Mouse (Mus musculus) activated CD4-positive, CD25-positive, alpha-beta regulatory T cell (primary cell): ENCODE measurements around the gene Stoml2. TPM values are rescaled to one million over a fixed set of nuclear protein-coding genes. Genes with fewer than 3 reads are reported as not detected.

Experiments used
- polyA plus RNA-seq, 2 experiments: library from polyadenylated mRNA; unstranded; fragments of 100-300 nt; shearing (Covaris generic); gene quantifications; one replicate each; pipeline ENCODE4 v1.2.1; 2017

The Stoml2 gene
- polyA plus RNA-seq: 100 to 1,000 TPM; 140 to 169 TPM

GRCm38 (mm10) chr4:43031237-43031995 lies at the start of gene Stoml2:
Gene Stoml2 (minus strand): TSS chr4:43031710.

GRCm38 (mm10) chr4:43058753-43059654 lies 27.5 kb upstream of the Stoml2 start, which contains the start of gene Unc13b:
Gene Unc13b (plus strand): TSS chr4:43058953.

GRCm38 (mm10) chr4:43045659-43046302 lies 14.3 kb upstream of the Stoml2 start, which contains the start of gene Fam214b:
Gene Fam214b (minus strand): TSS chr4:43046220.

DNA sequence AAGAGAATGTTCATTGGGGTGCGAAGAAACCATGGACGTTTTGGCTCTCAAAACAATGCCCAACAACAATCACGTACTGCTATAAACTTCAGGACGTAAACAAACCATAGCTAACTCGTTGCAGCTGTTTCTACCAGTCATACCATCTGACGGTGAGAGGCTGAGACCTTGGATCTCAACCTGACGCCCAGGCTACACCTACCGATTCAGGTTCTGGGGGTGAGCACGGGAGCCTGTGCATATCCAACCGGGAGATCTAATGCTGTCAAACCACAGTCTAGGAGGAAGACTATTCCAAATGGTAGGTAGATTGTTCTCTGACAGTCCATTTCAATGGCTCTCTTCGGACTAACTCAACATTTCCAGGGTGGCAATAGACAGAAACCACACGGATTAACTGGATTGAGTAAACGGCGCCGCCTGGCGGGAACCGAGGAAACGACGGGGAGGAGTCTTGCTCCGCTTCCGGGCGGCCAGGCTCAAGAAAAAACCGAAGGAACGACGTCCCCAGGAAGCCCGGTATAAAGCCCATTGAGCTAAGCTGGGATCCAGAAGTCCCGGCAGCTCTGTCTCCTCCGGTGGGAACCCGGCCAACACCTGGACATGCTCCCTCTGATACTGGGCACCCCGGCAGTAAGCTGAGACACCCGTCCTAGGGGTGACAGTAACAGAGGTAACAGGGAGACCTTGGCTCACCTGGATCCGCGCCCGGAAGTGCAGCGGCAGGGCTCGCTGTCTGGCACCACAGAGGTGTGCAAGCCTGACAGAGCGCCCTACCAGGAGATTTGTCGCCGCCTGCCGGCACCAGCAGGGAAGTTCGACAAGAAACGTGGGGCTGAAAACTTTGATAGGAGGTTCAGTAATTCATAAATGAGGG lies 6.2 kb downstream of the Stoml2 start, which contains the start of gene Pigo:
Gene Pigo (minus strand): TSS at position 736 of the 877 bp plus-strand sequence.

DNA sequence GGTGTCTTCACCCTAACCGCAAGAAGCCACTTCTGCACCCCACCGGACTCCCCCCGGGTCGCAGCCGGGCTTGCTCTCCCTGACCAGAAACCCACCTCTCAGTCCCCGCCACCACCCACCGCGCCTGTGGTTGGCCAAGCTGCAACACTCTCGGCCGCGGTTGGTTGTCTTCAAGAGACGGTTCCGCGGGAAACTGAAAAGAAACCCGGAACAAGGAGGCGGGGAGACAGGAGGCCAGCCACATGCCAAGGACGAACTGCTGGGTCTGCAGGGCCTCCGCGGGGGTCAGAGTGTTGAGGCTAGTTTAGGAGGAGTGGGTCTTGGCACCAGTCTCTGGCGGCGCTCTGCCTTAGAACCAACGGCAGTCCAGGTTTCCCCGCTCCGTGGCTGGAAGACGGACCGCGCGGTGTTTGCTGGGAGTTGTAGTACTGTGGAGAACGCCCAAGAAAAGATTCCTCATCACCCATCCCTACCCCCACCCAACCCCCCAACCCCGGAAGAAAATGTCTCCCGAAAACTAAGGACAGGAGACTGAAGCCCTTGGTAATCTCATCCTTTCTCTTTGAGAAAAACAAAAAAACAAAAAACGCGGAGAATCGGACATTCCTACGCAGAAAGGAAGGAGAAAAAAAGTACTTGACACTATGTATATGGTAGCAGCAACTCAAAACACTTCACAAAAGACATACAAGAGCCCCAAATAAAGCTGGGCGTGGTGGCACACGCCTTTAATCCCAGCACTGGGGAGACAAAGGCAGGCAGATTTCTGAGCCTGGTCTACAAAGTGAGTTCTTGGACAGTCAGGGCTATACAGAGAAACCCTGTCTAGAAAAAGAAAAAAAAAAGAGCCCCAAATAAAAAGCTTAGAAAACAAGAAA lies 21.1 kb downstream of the Stoml2 start, which contains the start of gene Fancg:
Gene Fancg (minus strand): TSS at position 346 of the 878 bp plus-strand sequence.

GRCm38 (mm10) chr4:43000141-43000986 lies 31.1 kb downstream of the Stoml2 start, which contains the start of gene Vcp:
Gene Vcp (minus strand): TSS chr4:43000507.

Other genes starting within 250 kb of the Stoml2 start
- not detected for gene Fam205a1, start 177.8 kb downstream of the Stoml2 start, polyA plus RNA-seq
- gene Gm12394, start 174.9 kb downstream of the Stoml2 start, polyA plus RNA-seq: under 1 TPM; 0.10 to 0.12 TPM
- gene Fam205c, start 157.5 kb downstream of the Stoml2 start, polyA plus RNA-seq: under 1 TPM in 1 of 2 experiments, not detected in 1; 0.36 TPM
- under 1 TPM; 0.10 to 0.36 TPM for gene Phf24, start 115.0 kb downstream of the Stoml2 start, polyA plus RNA-seq
- gene Dnajb5, start 81.9 kb downstream of the Stoml2 start, polyA plus RNA-seq: 10 to 100 TPM; 11.1 to 13.6 TPM
- gene 1700022I11Rik, start 62.1 kb downstream of the Stoml2 start, polyA plus RNA-seq: under 1 TPM in 1 of 2 experiments, not detected in 1; 0.42 TPM
- 100 to 1,000 TPM; 311 to 420 TPM for gene Vcp, start 31.2 kb downstream of the Stoml2 start, polyA plus RNA-seq
- 10 to 100 TPM; 22.2 to 26.7 TPM for gene Fancg, start 21.2 kb downstream of the Stoml2 start, polyA plus RNA-seq
- gene Pigo, start 5.9 kb downstream of the Stoml2 start, polyA plus RNA-seq: 10 to 100 TPM; 27.7 to 33.8 TPM
- 10 to 100 TPM in 1 of 2 experiments, 1 to 10 TPM in 1; 6.0 to 10.6 TPM for gene Fam214b, start 14.5 kb upstream of the Stoml2 start, polyA plus RNA-seq
- gene Unc13b, start 27.2 kb upstream of the Stoml2 start, polyA plus RNA-seq: under 1 TPM in 1 of 2 experiments, not detected in 1; 0.28 TPM
- gene Atp8b5, start 235.4 kb upstream of the Stoml2 start, polyA plus RNA-seq: not detected